Mouse (Mus musculus) intestine, embryonic 15.5 days (tissue): ENCODE measurements at regions not wholly inside any gene's neighbourhood (a gene's known extent, or its start where the extent isn't known, plus 50 kb on each side); places are given as distances from the start of the nearest gene placed in this dataset.

Experiments used
- ATAC-seq: fragments of 200-750 bp; cut with Nextera tagmentation; 2 replicates; pipeline ENCODE4 v1.8.0; 2017; ENCODE audit warnings: moderate TSS enrichment, moderate library complexity
- H3K27ac ChIP-seq: fragments of 300-500 bp; sonication (generic); 2 replicates; pipeline ENCODE4 v1.5.1; 2015; ENCODE audit warnings: mild to moderate bottlenecking, inconsistent platforms
- H3K27me3 ChIP-seq: fragments of 300-500 bp; sonication (generic); replicated peaks from 2 replicates; pipeline ENCODE4 v1.6.1; 2015; ENCODE audit warnings: inconsistent platforms
- H3K36me3 ChIP-seq: fragments of 300-500 bp; sonication (generic); 2 replicates; pipeline ENCODE4 v1.6.1; 2015; ENCODE audit warnings: inconsistent platforms
- H3K4me1 ChIP-seq: fragments of 300-500 bp; sonication (generic); replicated peaks from 2 replicates; pipeline ENCODE4 v1.6.1; 2015; ENCODE audit warnings: inconsistent platforms
- H3K4me2 ChIP-seq: fragments of 300-500 bp; sonication (generic); replicated peaks from 2 replicates; pipeline ENCODE4 v1.6.1; 2015; ENCODE audit warnings: mild to moderate bottlenecking, inconsistent platforms
- H3K4me3 ChIP-seq: fragments of 300-500 bp; sonication (generic); replicated peaks from 2 replicates; pipeline ENCODE4 v1.5.1; 2015; ENCODE audit warnings: inconsistent platforms
- H3K9ac ChIP-seq: fragments of 300-500 bp; sonication (generic); 2 replicates; pipeline ENCODE4 v1.6.1; 2015; ENCODE audit warnings: inconsistent platforms
- H3K9me3 ChIP-seq: fragments of 300-500 bp; sonication (generic); 2 replicates; pipeline ENCODE4 v1.6.1; 2016; ENCODE audit warnings: inconsistent platforms
- WGBS: fragments of 180-500 bp; shearing (Covaris S2); methylation state at CpG from one replicate; pipeline ENCODE4 v1.1.7; 2015; 5-methylcytosine and 5-hydroxymethylcytosine counted together

DNA sequence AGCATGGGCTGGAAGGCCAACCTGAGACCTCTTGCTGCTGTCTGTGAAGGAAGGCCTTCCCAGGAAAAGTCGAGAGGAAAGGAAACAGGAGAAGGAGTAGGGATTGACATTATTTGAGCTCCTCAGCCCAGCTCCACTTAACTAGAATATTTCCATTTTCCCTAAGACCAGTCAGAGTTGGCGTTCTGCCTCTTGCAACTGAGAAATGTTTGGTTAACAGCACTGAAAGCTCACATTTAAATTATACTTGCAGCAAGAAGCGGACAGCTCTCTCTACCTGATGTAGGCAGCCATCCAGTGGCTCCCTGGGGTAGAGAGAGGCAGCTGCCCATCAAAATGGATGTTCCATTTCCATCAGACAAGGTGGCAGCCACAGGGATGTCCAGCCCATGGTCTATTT is 131.6 kb upstream of the Pkdcc start:
- H3K27me3 ChIP-seq, result no peaks in the 10 kb centered on the region
- ATAC-seq, result no peak

DNA sequence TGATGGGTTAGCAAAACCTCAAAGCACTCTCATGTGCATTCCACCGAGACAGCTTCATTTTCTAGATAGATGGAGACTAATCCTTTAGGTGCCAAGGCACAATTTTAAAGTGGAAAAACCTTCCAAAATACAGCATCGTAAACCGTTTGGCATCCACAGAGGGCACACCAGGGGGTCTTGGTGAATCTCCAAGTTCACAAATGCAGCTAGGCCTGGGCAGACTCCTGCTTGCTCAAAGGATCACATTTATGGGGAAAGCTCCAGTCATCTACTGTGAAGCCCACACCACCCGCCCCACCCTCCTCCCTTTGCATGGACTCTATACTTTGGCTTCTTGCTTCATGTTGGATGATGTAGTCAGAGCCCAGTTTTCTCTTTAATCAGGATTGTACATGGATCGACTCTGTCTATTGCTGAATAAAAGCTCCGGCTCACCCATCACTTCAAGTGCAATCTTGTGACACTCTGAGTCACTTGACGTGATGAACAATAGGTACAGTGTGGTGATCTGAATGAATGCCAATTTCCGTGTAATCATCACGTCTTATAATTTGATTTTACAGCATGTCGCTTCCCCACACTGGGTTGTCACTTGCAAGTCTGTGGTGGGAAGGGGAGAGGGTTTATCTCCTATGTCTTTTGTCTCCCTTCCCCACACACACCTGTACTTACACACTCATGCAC is 129.2 kb upstream of the Pkdcc start:
- H3K9me3 ChIP-seq, result no peaks in the 10 kb centered on the region
- no peak overlapping the region for H3K9ac ChIP-seq
- peaks cover 15% of the 10 kb centered on the region; the same call in 1 of the 2 replicates for H3K4me1 ChIP-seq
- ATAC-seq, result no peak
- 92% methylated on average over 10 of the region's 10 CpGs for WGBS
- H3K4me3 ChIP-seq, result no peak overlapping the region
- H3K4me2 ChIP-seq, result no peak overlapping the region
- H3K27ac ChIP-seq, result no peak overlapping the region
- H3K36me3 ChIP-seq, result no peaks in the 10 kb centered on the region
- no peaks in the 10 kb centered on the region for H3K27me3 ChIP-seq

More for the DNA sequence above, 131.6 kb upstream of the Pkdcc start:
- no peaks in the 10 kb centered on the region for H3K9me3 ChIP-seq
- H3K36me3 ChIP-seq, result no peaks in the 10 kb centered on the region
- no peak overlapping the region for H3K4me3 ChIP-seq
- peak overlapping the region; percentile 68 for H3K27ac ChIP-seq
- peaks cover 20% of the 10 kb centered on the region for H3K4me1 ChIP-seq
- 38% methylated on average over 3 of the region's 3 CpGs for WGBS
- no peak overlapping the region for H3K9ac ChIP-seq
- H3K4me2 ChIP-seq, result 0 out of 2 replicates have a peak overlapping the region, but pooled peaks have one; percentile 11

DNA sequence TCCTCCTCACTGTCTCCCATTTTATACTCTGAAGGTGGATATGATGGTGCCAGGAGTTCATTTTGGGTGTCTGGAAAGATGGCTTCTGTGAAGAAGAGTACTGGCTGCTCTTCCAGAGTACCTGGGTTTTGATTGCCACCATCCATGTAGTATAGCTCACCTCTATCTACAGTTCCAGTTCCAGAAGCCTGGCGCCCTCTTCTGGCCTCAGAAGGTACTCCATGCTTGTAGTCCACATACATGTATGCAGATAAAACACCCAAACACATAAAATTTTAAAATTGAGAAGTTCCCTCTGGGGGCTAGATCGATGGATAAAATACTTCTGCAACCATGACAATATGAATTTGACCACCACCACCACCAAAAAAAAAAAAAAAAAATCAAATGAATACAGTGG is 128.4 kb upstream of the Pkdcc start:
- no peak overlapping the region for H3K9ac ChIP-seq
- no peaks in the 10 kb centered on the region for H3K27me3 ChIP-seq
- no peaks in the 10 kb centered on the region for H3K36me3 ChIP-seq
- ATAC-seq, result no peak
- H3K4me3 ChIP-seq, result no peak overlapping the region
- peaks cover 15% of the 10 kb centered on the region; the same call in 1 of the 2 replicates for H3K4me1 ChIP-seq
- H3K9me3 ChIP-seq, result no peaks in the 10 kb centered on the region
- H3K27ac ChIP-seq, result no peak overlapping the region
- 87% methylated on average over 2 of the region's 2 CpGs for WGBS
- H3K4me2 ChIP-seq, result no peak overlapping the region

GRCm38 (mm10) chr17:83088471-83088870 is 126.6 kb upstream of the Pkdcc start:
- WGBS, result 80% methylated on average over 2 of the region's 2 CpGs
- no peak for ATAC-seq
- Histone ChIP-seq H3K27me3 (no peaks in the 10 kb centered on the region), H3K27ac (0 out of 2 replicates have a peak overlapping the region, but pooled peaks have one; percentile 11), H3K4me3 (no peak overlapping the region), H3K9me3 (no peaks in the 10 kb centered on the region), H3K4me1 (peaks cover 8% of the 10 kb centered on the region; the same call in 1 of the 2 replicates), H3K9ac (no peak overlapping the region), H3K36me3 (no peaks in the 10 kb centered on the region), H3K4me2 (no peak overlapping the region)

DNA sequence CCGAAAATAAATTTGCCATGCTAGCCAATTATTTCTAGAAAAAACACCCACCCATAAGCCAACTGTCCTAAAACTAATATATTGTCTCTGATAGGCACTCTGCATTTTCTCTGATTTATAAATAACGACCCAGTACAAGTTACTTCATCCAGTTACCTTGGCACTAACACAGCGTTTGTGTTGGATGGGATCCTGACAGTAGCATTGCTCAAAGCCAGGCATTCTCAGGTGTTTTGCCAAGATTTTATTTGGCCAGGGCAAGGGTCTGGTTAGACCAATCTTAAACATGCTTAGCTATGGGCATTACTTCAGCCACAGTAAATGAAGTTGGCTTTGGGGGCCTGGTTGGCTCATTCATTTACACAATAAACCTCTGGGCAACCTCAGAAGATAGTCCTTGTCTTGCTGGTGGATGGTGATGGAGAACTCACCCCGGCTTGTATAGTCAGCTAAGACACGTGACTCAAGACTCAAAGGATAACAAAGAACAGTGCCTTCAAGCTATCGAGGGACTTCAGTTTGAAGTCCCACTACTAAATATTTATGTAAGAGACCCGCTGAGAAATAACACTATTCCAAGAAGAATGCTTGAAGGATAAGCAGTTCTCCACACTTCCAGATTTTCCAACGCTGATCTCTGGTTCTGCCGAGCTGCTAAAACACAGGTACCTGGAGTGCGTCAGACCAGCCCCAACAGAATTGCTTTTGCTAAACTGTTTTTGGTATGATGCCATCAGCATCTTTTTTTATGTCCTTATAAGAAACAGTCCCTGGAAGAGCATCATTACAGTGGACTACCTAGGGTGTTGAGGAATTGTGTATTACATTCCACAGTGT is 125.0 kb upstream of the Pkdcc start:
- Histone ChIP-seq H3K4me3 (no peak overlapping the region), H3K4me1 (no peaks in the 10 kb centered on the region), H3K27ac (no peak overlapping the region; the same call in 1 of the 2 replicates), H3K27me3 (no peaks in the 10 kb centered on the region), H3K36me3 (no peaks in the 10 kb centered on the region), H3K9me3 (no peaks in the 10 kb centered on the region), H3K9ac (no peak overlapping the region), H3K4me2 (no peak overlapping the region)
- WGBS, result 45% methylated on average over 10 of the region's 10 CpGs
- ATAC-seq, result peak; percentile 41; the same call in 1 of the 2 replicates

DNA sequence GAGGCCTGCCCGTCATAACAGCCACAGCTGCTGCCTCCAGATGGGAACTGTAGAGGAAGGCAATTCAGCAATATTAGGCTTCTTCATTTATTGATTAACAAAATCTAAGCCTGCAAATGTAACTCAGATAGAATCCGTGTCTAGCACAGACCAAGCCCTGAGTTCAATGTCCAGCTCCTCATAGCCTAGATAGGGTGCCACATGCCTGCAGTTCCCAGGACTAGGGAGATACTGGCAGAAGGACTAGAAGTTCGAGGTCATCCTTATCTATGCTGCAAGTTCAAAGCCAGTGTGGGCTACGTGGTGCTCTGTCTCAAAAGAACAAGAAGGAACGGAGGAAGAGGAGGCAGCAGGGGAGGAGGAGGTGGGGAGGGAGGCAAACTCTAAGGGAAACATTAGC is 121.2 kb upstream of the Pkdcc start:
- Histone ChIP-seq H3K4me1 (no peaks in the 10 kb centered on the region), H3K27me3 (no peaks in the 10 kb centered on the region), H3K36me3 (no peaks in the 10 kb centered on the region), H3K4me2 (no peak overlapping the region), H3K4me3 (no peak overlapping the region), H3K9me3 (no peaks in the 10 kb centered on the region), H3K27ac (no peak overlapping the region), H3K9ac (no peak overlapping the region)
- 69% methylated on average over 5 of the region's 5 CpGs for WGBS
- ATAC-seq, result peak; percentile 57; the same call in 1 of the 2 replicates

DNA sequence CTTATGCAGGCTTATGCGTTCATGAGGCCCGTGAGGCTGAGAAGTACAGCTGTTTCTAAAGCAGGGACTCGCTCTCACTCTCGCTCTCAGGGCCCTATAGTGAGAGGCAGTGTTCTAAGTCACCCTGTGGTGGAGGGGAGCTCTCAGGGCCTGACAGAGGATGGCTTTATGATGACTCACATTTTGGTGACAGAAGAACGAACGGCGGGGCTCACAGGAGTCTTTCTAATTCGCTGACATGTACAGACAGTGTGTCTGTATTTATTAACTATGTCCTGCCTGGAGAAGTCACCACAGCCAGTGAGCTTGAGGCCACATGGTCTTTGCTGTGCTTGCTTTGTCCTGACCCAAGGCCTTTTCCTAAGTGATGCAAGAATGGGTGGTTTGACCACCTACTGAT is 118.6 kb upstream of the Pkdcc start:
- no peaks in the 10 kb centered on the region for H3K36me3 ChIP-seq
- no peak overlapping the region for H3K9ac ChIP-seq
- no peaks in the 10 kb centered on the region for H3K9me3 ChIP-seq
- no peaks in the 10 kb centered on the region for H3K27me3 ChIP-seq
- no peak overlapping the region for H3K4me3 ChIP-seq
- H3K4me1 ChIP-seq, result 0 out of 2 replicates have a peak, but pooled peaks cover 2% of the 10 kb centered on the region
- no peak for ATAC-seq
- no peak overlapping the region for H3K4me2 ChIP-seq
- H3K27ac ChIP-seq, result no peak overlapping the region
- 38% methylated on average over 8 of the region's 8 CpGs for WGBS

DNA sequence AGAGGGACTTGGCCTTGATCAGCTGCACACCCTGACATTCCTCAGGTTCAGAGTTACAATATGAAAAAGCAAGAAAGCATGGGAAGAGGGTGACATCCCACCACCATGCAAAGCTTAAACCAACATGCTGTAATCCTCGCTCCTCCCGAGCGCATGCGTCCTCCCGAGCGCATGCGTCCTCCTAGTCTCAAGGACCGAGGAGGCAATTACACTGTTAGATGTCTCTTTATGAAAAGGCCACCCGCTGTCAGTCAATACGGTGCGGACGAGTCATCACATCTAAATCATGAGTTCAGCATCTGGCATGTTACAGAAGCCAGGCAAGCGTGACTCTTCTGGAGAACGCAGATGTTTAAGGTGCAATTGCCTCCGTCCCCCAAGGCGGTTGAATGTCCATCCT is 117.1 kb upstream of the Pkdcc start:
- Histone ChIP-seq H3K4me2 (no peak overlapping the region), H3K9ac (no peak overlapping the region), H3K27me3 (no peaks in the 10 kb centered on the region), H3K27ac (no peak overlapping the region), H3K36me3 (no peaks in the 10 kb centered on the region), H3K9me3 (no peaks in the 10 kb centered on the region), H3K4me3 (no peak overlapping the region), H3K4me1 (peaks cover 5% of the 10 kb centered on the region; the same call in 1 of the 2 replicates)
- WGBS, result 91% methylated on average over 16 of the region's 16 CpGs
- ATAC-seq, result no peak

DNA sequence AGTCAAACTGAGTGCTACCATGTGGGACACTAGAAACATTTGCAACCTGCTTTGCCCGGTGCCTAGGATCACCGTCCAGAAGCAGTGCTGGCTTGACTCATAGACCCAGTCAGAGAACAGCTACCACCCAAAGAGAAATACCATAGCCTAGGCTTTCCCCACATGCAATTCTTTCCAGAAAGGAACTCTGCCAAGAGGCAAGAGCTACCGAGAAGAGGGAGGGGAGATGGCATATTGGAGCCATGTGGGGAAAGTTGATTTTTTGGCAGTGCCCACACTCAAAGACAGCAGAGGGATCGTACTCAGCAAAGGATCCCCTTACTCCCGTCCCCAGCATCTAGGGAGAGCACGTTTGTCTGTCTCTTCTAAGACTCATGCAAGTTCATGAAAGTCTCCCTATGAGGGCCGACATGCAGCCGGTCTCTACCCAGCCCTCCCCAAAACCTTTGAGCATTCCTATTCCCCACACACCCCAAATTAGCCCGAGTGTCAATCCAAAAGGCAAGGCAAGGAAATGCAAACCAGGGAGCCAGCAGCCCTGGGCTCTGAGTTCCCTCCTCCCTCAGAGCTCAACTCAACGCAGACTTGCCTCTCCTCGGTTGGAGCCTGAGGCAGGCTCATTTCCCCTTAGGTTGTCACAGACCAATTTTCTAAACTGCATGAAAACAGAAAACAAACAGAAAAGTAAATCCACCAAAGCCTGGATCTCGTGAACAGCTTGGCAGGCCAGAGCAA is 116.2 kb upstream of the Pkdcc start:
- Histone ChIP-seq H3K4me3 (no peak overlapping the region), H3K4me1 (peaks cover 7% of the 10 kb centered on the region; the same call in 1 of the 2 replicates), H3K27me3 (no peaks in the 10 kb centered on the region), H3K4me2 (no peak overlapping the region), H3K36me3 (no peaks in the 10 kb centered on the region), H3K27ac (no peak overlapping the region), H3K9ac (no peak overlapping the region), H3K9me3 (no peaks in the 10 kb centered on the region)
- ATAC-seq, result no peak
- 74% methylated on average over 12 of the region's 12 CpGs for WGBS

DNA sequence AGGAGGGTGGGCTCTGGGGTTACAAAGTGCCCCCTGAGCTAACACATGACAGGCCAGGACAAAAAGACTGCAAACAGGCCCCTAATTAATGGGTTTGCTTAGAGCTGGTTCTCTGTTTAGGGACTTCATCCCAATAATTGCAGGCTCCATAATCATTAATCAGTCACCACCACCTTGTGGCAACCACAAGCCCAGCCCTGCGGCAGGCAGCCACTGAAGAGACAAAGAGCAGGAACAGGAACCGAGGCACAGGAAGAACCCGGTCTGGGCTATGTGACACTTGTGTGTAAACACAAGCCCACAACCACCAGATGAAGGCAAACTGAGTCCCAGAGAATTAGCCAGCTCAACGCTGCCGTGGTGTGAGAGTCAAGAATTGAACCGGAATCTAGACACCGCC is 114.1 kb upstream of the Pkdcc start:
- no peak overlapping the region for H3K9ac ChIP-seq
- no peak for ATAC-seq
- H3K4me1 ChIP-seq, result peaks cover 7% of the 10 kb centered on the region; the same call in 1 of the 2 replicates
- H3K27me3 ChIP-seq, result no peaks in the 10 kb centered on the region
- no peak overlapping the region for H3K27ac ChIP-seq
- no peaks in the 10 kb centered on the region for H3K36me3 ChIP-seq
- no peaks in the 10 kb centered on the region for H3K9me3 ChIP-seq
- no peak overlapping the region for H3K4me2 ChIP-seq
- 42% methylated on average over 7 of the region's 7 CpGs for WGBS
- no peak overlapping the region for H3K4me3 ChIP-seq

DNA sequence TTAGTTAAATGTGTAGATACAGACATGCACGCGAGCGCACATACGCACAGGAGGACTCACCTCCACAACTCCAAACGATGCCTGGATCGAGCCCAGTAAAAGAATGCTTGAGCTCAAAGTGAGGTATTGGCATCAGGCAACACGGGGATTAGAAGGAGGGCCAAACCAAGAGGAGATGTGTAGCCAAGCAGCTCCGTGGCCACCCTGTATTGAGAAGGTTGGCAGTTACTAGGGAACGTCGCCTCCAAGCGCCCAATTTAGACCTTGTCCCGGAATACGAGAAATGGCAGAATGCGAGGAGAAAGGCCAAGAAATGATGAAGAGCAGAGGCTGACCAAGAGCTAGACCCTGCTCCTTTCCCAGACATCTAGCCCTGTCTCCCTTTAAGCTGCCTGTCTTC is 113.3 kb upstream of the Pkdcc start:
- Histone ChIP-seq H3K4me3 (no peak overlapping the region), H3K4me1 (peaks cover 7% of the 10 kb centered on the region; the same call in 1 of the 2 replicates), H3K9me3 (no peaks in the 10 kb centered on the region), H3K27ac (no peak overlapping the region), H3K9ac (no peak overlapping the region), H3K27me3 (no peaks in the 10 kb centered on the region), H3K36me3 (no peaks in the 10 kb centered on the region), H3K4me2 (no peak overlapping the region)
- WGBS, result 84% methylated on average over 14 of the region's 14 CpGs
- no peak for ATAC-seq
